ENCODE assay signal across 10 mouse cellular contexts in genomic region chr2:157472469-157472868, GRCm38 (mm10). TPM values are rescaled to one million over a fixed set of nuclear protein-coding genes. Genes with fewer than 3 reads are reported as not detected.
A peak's percentile ranks its signal among the peaks of the same experiment; 100 is the strongest.
DNase-seq lines count a peak whose midpoint lies in the region; ATAC-seq lines count a peak whose summit lies in the region.
"Had no signal": no experiment of that assay in that cellular context is flagged by ENCODE, and none has a peak within 500 bp of the region (broad histone marks: within the 10 kb centered on the region; RNA-seq: fewer than 3 reads in every experiment).

No protein-coding gene starts in this region.

- intact Hi-C loops in heart, postnatal 14 days (cut with DNase I), result no loop called here

- no peak overlapping the region for H3K4me3 ChIP-seq in kidney, embryonic 14.5 days (ENCODE audit: low read length)
- no peak overlapping the region for H3K4me3 ChIP-seq in forebrain, embryonic 13.5 days
- no peak overlapping the region for H3K4me3 ChIP-seq in limb, embryonic 11.5 days (ENCODE audit: low read depth, low read length)
- H3K4me3 ChIP-seq in neural tube, embryonic 15.5 days (replicated peaks), result no peak overlapping the region

- H3K9me3 ChIP-seq in kidney, embryonic 14.5 days (ENCODE audit: control insufficient read depth, low read length), result no peaks in the 10 kb centered on the region
- no peaks in the 10 kb centered on the region for H3K9me3 ChIP-seq in forebrain, embryonic 13.5 days (replicated peaks)
- H3K9me3 ChIP-seq in limb, embryonic 11.5 days (ENCODE audit: control insufficient read depth, low read length), result no peaks in the 10 kb centered on the region
- no peaks in the 10 kb centered on the region for H3K9me3 ChIP-seq in neural tube, embryonic 15.5 days (replicated peaks)

- 61% methylated on average over 4 of the region's 4 CpGs for WGBS in kidney, embryonic 14.5 days
- 70% methylated on average over 4 of the region's 4 CpGs for WGBS in forebrain, embryonic 13.5 days
- 69% methylated on average over 4 of the region's 4 CpGs for WGBS in limb, embryonic 11.5 days
- 57% methylated on average over 4 of the region's 4 CpGs for WGBS in neural tube, embryonic 15.5 days

- peaks cover 27% of the 10 kb centered on the region for H3K4me1 ChIP-seq in kidney, embryonic 14.5 days (ENCODE audit: control insufficient read depth, insufficient read depth, low read length)
- H3K4me1 ChIP-seq in forebrain, embryonic 13.5 days, result peaks cover 61% of the 10 kb centered on the region
- H3K4me1 ChIP-seq in limb, embryonic 11.5 days (ENCODE audit: control insufficient read depth, insufficient read depth, low read length), result peaks cover 55% of the 10 kb centered on the region
- peaks cover 62% of the 10 kb centered on the region for H3K4me1 ChIP-seq in neural tube, embryonic 15.5 days

- no peak for DNase-seq in kidney, postnatal 25 days
- no peak for DNase-seq in limb, embryonic 11.5 days (ENCODE audit: low spot score)
- no peak for DNase-seq in adrenal gland, postnatal 25 days
- DNase-seq in thymus, postnatal 10 days (ENCODE audit: low spot score in 2 of 2), result no peak
- no peak for DNase-seq in heart, postnatal 14 days
- DNase-seq: cerebellum, postnatal 36 days; kidney, postnatal 4 days had no signal

- peaks cover 33% of the 10 kb centered on the region for H3K36me3 ChIP-seq in kidney, embryonic 14.5 days (ENCODE audit: control insufficient read depth, insufficient read depth, low read length)
- H3K36me3 ChIP-seq in forebrain, embryonic 13.5 days (ENCODE audit: poor library complexity, severe bottlenecking), result peaks cover 45% of the 10 kb centered on the region
- H3K36me3 ChIP-seq in limb, embryonic 11.5 days (ENCODE audit: control insufficient read depth, insufficient read depth, low read length), result peaks cover 20% of the 10 kb centered on the region
- peaks cover 33% of the 10 kb centered on the region for H3K36me3 ChIP-seq in neural tube, embryonic 15.5 days

- no peak overlapping the region for H3K4me2 ChIP-seq in kidney, embryonic 14.5 days (replicated peaks; ENCODE audit: low read depth, low read length)
- H3K4me2 ChIP-seq in forebrain, embryonic 13.5 days, result no peak overlapping the region
- no peak overlapping the region for H3K4me2 ChIP-seq in limb, embryonic 11.5 days (ENCODE audit: low read depth, severe bottlenecking)
- H3K4me2 ChIP-seq in neural tube, embryonic 15.5 days, result no peak overlapping the region

- no peak overlapping the region for H3K9ac ChIP-seq in kidney, embryonic 14.5 days (ENCODE audit: low read depth, low read length)
- peak overlapping the region; percentile 41; the same call in 1 of the 2 replicates for H3K9ac ChIP-seq in forebrain, embryonic 13.5 days
- H3K9ac ChIP-seq in limb, embryonic 11.5 days (ENCODE audit: low read length), result no peak overlapping the region; the same call in 1 of the 2 replicates
- no peak overlapping the region for H3K9ac ChIP-seq in neural tube, embryonic 15.5 days (replicated peaks)

- ATAC-seq in kidney, embryonic 14.5 days (ENCODE audit: low FRiP score, low TSS enrichment), result no peak
- no peak for ATAC-seq in forebrain, embryonic 13.5 days
- no peak for ATAC-seq in limb, embryonic 11.5 days (ENCODE audit: insufficient number of reproducible peaks, low FRiP score, low TSS enrichment, low read depth)
- ATAC-seq in neural tube, embryonic 15.5 days (ENCODE audit: low FRiP score), result no peak

- no peaks in the 10 kb centered on the region for H3K27me3 ChIP-seq in kidney, embryonic 14.5 days (ENCODE audit: control insufficient read depth, insufficient read depth, low read length)
- H3K27me3 ChIP-seq in forebrain, embryonic 13.5 days, result no peaks in the 10 kb centered on the region
- no peaks in the 10 kb centered on the region for H3K27me3 ChIP-seq in limb, embryonic 11.5 days (ENCODE audit: control insufficient read depth, insufficient read depth, low read length)
- H3K27me3 ChIP-seq in neural tube, embryonic 15.5 days (replicated peaks), result no peaks in the 10 kb centered on the region

- peak overlapping the region; percentile 24; the same call in 1 of the 2 replicates for H3K27ac ChIP-seq in kidney, embryonic 14.5 days (ENCODE audit: low read depth, low read length)
- H3K27ac ChIP-seq in forebrain, embryonic 13.5 days, result peak overlapping the region; percentile 96
- H3K27ac ChIP-seq in limb, embryonic 11.5 days (replicated peaks; ENCODE audit: low read depth, low read length), result peak overlapping the region; percentile 92; the same call in 1 of the 2 replicates
- H3K27ac ChIP-seq in neural tube, embryonic 15.5 days (replicated peaks), result peak overlapping the region; percentile 82

RNA-seq across cellular contexts. Expression of gene Src, which starts 54.2 kb away (rescaled TPM):
- polyA plus RNA-seq in kidney, embryonic 14.5 days (2014; fragmentation: Nextera tagmentation; extraction: Ambion mirVana), result 13.5 and 17.5 TPM in 2 replicates
- 28.9 and 35.1 TPM in 2 replicates for polyA plus RNA-seq in forebrain, embryonic 13.5 days (2015; fragmentation: Nextera tagmentation; extraction: Ambion mirVana)
- polyA plus RNA-seq in limb, embryonic 11.5 days (2014; fragmentation: Nextera tagmentation; extraction: Ambion mirVana), result 13.2 and 18.5 TPM in 2 replicates
- polyA plus RNA-seq in neural tube, embryonic 15.5 days (2015; fragmentation: Nextera tagmentation; extraction: Ambion mirVana), result 25.4 and 33.0 TPM in 2 replicates
- total RNA-seq in adrenal gland, postnatal 25 days (2021), result 18.1 and 19.4 TPM in 2 replicates
- total RNA-seq in heart, postnatal 14 days (2021), result 1 to 10 TPM; 5.5 to 6.9 TPM

Comparison
In these comparisons a context has a peak if more than half of its experiments do, and no peak if none do; other contexts are left out.
1. H3K27ac ChIP-seq: peak in every context shown above with its lines; median percentile 96 in forebrain, embryonic 13.5 days; 92 in limb, embryonic 11.5 days; 82 in neural tube, embryonic 15.5 days; 24 in kidney, embryonic 14.5 days.